Mouse (Mus musculus): ENCODE measurements around the gene Sprr2f.

Sprr2f gene

DNA sequence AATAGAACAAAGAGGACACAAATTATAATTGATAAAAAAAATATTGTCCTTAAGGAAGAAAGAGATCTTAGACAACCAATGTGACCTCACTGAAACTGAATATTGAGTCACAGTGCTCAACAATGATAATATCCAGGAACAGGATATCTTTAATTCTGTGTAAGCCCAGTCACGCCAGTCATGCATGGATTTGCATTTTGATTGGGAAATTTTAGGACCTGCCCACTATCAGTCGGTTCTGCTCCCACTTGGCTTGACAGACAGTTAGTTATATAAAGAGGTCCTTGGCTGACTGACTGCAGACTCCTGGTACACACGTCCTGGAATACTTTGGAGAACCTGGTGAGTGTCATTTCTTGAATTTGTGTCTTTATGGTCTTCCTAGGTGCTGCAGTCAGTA, at the start of gene Sprr2f:
Gene Sprr2f, plus strand, starts transcription at position 301 of the 400 bp plus-strand sequence.
- DNase-seq (ENCODE audit: low read depth, low spot score) = no peak

- no peak for DNase-seq (ENCODE audit: low read depth, low spot score)
Measured at GRCm38 (mm10) chr3:92316320-92316719, 48.7 kb upstream of the Sprr2f start, which contains the start of gene Sprr2b. Gene Sprr2b (plus strand): TSS chr3:92316620.

GRCm38 (mm10) chr3:92317384-92317783, 47.6 kb upstream of the Sprr2f start:
- no peak for DNase-seq (ENCODE audit: low read depth, low spot score)

DNA sequence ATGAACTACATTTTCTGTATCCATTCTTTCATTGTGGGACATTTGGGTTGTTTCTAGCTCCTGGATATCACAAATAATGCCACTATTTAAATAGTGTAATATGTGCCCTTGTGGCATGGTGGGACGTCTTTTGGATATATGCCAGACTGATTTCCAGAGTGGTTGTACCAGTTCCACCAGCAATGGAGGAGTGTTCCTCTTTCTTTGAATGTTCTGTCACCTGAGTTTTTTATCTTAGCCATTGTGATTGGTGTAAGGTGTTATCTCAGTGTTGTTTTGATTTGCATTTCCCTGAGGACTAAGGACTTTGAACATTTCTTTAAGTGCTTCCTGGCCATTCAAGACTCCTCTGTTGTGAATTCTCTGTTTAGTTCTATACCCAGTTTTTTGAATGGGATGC, 28.7 kb upstream of the Sprr2f start:
- no peak for DNase-seq (ENCODE audit: low read depth, low spot score)

GRCm38 (mm10) chr3:92338840-92339239, 26.1 kb upstream of the Sprr2f start, which contains the start of gene Sprr2d:
Gene Sprr2d (plus strand): TSS chr3:92339140.
- DNase-seq (ENCODE audit: low read depth, low spot score) = no peak

GRCm38 (mm10) chr3:92351843-92352242, 13.1 kb upstream of the Sprr2f start, which contains the start of gene Sprr2e:
Gene Sprr2e (plus strand): TSS chr3:92352143.
- DNase-seq (ENCODE audit: low read depth, low spot score) = no peak

- DNase-seq (ENCODE audit: low read depth, low spot score) = no peak
Measured at GRCm38 (mm10) chr3:92361619-92362018, 3.4 kb upstream of the Sprr2f start.

GRCm38 (mm10) chr3:92373613-92374012, 8.6 kb downstream of the Sprr2f start:
- no peak for DNase-seq (ENCODE audit: low read depth, low spot score)

GRCm38 (mm10) chr3:92385385-92385784, 20.4 kb downstream of the Sprr2f start, which contains the start of gene Sprr2h:
Gene Sprr2h (plus strand): TSS chr3:92385685.
- DNase-seq (ENCODE audit: low read depth, low spot score) = no peak

DNA sequence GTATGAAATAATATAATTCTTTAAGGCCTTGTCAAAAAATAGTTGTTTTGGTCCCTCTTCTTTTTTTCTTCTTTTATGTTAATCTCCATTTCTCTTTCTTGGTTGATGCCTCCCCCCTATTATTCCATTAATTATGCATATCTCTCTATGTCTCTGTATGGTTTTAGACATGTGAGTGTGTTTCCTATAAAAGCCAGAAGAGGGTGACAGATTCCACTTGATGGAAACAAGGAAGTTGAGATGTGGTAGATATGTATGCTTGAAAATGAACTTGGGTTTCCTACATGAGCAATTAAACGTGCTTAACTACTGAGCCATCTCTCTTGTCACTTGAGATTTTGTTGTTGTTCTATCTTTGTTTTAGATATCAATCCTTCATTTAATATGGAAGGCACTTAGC, 29.3 kb downstream of the Sprr2f start:
- DNase-seq (ENCODE audit: low read depth, low spot score) = no peak

GRCm38 (mm10) chr3:92407691-92408090, 42.7 kb downstream of the Sprr2f start, which contains the start of gene Sprr2i:
Gene Sprr2i (plus strand): TSS chr3:92407991.
- no peak for DNase-seq (ENCODE audit: low read depth, low spot score)

Data from retina, postnatal 7 days (tissue).